Mouse (Mus musculus) erythroid progenitor cell, adult 5-6 weeks (primary cell): ENCODE results near the gene Map3k14. TPM values are rescaled to one million over a fixed set of nuclear protein-coding genes. Genes with fewer than 3 reads are reported as not detected.
A peak's percentile ranks its signal among the peaks of the same experiment; 100 is the strongest.

Experiments
- ATAC-seq: replicated peaks from 2 replicates; pipeline ENCODE4 v1.8.0; 2016; ENCODE audit warnings: moderate number of reproducible peaks, mild to moderate bottlenecking, moderate TSS enrichment, inconsistent platforms; ENCODE audit not compliant: poor library complexity, low FRiP score, severe bottlenecking
- total RNA-seq, 2 experiments: library from RNA; stranded (forward) in 1 of 2; stranded (reverse) in 1 of 2; fragments of 150-400 nt in 1 of 2; fragments of 186-747, 209-891 nt in 1 of 2; gene quantifications; 2 replicates each; pipeline versions ENCODE4 v1.2.3 to v1.2.4; 2015 to 2017; ENCODE audit warnings: low replicate concordance in 2 of 2

The Map3k14 gene
- total RNA-seq, 2 experiments from 2014 or later = 3.8 TPM

DNA sequence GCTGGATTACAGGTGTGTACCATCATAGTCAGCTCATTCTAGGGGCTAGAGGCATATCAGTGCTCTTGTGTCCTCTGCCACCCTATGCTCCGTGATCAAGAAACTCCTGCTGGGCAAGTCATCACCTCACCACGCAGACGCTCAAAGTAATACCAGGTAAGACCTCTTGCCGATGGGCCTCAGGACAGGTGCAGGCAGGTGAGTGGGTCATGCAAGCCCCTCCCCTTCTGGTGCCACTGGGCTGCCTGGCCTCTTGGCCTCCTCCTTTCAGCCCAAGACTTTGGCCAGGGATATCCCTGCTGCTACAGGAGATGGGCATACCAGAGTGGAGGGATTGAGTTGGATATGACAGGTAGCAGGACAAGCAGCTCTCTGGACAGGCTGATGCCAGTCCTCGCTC lies 48.0 kb downstream of the Map3k14 start:
- ATAC-seq = no peak

DNA sequence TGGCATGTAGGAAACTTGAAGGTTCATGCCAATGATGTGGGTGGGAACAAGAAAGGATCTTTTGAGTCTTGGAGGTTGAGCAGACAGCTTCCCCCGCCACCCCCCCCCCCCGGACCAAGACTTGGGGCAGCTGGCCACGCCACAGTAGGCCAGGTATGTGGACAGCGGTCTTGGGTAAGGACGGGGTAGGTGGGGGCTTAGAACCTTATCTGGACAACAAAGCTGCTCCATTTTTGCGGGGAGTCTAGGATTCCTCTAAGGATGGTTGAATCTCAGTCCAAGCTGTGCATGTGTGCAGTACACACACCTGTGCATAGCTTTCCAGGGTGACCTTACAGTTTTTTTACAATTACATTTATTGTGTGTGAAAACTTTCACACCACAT lies 48.8 kb downstream of the Map3k14 start:
- no peak for ATAC-seq

DNA sequence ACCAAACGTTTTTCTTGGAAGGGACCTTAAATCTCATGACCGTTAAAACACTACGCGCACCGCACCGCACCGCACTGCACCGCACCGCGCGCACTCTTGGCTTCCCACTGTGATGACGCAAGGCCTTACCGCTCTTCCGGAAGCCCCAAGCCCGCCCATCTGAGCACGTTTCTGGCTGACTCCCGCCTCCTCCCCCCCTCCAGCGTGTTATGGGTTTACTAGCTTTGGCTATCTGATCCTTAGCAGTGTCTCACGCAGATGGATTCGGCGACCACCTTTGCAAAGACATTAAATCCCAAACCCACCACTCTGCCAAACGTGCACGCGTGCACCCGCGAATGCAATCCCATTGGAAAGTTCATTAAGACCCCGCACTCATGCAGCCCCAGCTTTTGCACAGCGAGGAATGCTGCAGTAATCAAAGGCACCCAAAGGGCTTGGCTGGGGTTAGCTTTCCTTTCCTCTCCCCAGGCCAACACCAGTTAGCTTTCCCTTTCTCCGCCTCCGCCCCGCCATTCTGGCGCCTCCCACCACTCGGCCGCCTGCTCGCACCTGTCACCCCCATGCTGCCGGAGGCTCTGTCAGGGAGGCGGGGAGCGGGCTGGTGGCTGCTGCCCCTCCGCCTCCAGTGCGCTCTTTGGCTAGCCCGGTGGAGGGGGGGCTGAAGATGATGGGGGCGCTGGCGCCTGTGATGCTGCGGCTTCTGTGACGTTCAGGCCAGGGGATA lies 49.3 kb downstream of the Map3k14 start, which contains the start of gene Spata32:
Spata32 (minus strand) TSS at position 643 of the 727 bp plus-strand sequence.
- 0 out of 2 replicates have a peak, but pooled peaks have one; percentile 15 for ATAC-seq

DNA sequence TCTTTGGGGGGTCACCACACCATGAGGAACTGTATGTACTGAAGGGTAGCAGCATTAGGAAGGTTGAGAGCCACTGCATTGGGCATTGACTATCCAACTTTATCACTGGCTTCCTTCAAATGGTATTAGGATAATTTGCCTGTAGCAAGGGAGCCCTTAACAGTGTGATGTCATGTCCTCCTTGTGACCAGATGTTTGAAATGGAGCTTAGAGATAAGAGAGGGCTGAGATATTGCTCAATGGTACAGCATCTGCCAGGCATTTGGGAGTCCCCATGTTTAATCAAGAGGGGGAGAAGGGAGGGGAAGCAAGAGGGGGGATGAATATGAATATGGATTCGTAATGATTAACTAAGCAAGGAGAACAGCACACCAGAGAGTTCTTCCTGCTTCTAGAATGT lies 51.9 kb downstream of the Map3k14 start:
- no peak for ATAC-seq

DNA sequence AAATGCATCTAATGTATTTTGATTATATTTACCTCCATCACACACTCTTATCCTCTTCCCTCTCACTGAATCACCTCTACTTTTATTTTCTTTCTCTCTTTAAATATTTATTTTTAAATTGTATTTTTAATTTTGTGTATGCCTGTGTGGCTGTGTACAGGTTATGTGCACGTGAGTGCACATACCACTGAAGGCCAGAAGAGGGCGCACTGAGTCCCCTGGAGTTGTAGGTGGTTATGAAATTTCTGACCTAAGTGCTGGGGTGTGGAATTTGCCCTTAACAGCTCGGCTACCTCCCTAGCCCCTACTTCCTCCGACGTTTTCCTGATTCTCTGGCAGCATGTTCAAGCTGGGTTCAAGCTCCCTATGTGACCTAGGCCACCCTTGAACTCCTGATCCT lies 53.6 kb downstream of the Map3k14 start:
- no peak for ATAC-seq

DNA sequence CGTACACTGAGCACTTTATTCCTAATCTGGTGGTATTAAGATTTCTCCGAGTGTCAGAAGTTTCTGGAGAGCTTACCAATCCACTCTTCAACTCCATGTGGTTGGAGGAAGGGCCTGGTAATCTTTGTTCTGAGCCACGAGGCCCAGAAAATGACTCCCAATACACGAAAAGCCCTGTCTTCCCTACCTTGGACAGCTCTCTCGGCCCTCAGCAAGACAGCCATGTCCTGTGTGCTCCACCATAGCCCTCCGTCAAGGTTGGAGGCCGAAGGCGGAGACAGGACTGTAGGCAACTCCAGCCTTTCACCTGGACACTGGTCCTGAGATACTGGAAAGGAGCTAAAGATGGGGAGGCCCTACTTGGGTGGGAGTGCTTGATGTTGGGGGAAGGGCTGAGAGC lies 57.0 kb downstream of the Map3k14 start:
- ATAC-seq = no peak

DNA sequence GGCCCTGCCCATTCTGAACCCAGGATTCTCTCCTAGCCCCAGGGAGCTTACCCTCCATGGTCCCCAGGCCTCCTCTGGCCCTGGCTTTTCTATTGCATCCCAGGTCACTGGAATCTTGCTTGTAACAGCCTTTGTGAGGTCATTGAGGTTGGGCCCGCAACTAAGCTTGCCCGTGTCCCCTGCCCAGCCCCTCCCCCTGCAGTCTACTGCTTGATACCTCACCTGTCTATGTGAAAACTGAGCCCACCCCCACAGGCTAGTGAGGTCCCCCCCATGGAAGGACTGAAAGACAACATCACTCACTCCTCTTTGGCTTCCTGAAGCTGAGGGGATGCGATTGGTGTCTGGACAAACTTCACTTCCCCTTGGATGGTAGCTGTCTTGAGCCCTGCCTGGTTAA lies 58.8 kb downstream of the Map3k14 start, which contains the start of gene 1700023F06Rik:
1700023F06Rik (minus strand) TSS at position 101 of the 400 bp plus-strand sequence.
- ATAC-seq = no peak

DNA sequence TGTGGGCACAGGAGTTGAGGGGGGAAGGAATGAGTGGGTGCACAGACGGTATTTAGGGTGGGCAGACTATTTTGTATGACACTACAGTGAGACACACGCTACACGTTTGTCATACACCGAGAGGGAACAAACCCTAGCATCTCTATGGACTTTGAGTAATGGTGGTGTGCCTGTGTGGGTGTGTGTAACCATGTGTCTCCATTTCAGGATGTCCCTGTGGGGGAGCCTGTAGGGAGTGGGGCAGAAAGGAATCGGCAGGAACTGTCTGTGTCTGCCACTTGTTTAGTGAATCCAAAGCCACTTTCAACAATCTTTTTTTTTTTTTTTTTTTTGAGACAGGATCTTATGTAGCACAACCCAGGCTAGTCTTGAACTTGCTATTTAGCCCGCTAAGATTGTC lies 61.1 kb downstream of the Map3k14 start:
- ATAC-seq = no peak

DNA sequence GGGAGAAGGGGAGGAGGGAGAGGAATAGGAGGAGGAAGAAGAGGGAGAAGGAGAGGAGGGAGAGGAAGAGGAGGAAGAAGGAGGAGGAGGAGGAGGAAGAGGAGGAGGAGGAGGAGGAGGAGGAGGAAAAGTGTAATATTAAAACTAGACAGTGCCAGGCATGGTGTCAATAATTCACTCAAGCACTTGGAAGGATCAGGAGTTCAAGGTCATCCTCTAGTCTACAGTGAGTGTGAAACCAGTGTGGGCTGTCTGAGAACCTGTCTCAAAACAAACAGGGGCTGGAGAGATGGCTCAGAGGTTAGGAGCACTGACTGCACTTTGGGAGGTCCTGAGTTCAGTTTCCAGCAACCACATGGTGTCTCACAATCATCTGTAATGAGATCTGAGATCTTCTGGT lies 64.9 kb downstream of the Map3k14 start:
- no peak for ATAC-seq

DNA sequence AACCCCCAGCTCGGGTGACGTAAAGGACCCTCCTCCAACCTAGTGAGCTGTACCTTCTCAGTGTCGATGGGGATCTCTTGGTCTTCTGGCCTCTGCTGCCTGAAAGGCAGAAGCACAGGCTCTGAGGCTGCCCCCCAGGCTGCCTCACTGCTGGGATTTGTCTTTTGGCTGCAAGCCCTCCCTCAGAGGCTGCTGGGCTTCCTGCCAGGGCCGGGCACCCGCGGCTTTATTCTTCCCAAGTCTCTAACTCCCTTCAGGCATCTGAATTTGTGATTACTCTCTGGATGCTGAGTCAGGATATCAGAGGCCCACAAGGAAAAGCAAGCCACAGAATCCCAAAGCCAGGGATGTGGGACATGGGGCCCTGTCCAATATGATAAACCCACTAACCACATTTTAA lies 65.6 kb downstream of the Map3k14 start:
- no peak for ATAC-seq

DNA sequence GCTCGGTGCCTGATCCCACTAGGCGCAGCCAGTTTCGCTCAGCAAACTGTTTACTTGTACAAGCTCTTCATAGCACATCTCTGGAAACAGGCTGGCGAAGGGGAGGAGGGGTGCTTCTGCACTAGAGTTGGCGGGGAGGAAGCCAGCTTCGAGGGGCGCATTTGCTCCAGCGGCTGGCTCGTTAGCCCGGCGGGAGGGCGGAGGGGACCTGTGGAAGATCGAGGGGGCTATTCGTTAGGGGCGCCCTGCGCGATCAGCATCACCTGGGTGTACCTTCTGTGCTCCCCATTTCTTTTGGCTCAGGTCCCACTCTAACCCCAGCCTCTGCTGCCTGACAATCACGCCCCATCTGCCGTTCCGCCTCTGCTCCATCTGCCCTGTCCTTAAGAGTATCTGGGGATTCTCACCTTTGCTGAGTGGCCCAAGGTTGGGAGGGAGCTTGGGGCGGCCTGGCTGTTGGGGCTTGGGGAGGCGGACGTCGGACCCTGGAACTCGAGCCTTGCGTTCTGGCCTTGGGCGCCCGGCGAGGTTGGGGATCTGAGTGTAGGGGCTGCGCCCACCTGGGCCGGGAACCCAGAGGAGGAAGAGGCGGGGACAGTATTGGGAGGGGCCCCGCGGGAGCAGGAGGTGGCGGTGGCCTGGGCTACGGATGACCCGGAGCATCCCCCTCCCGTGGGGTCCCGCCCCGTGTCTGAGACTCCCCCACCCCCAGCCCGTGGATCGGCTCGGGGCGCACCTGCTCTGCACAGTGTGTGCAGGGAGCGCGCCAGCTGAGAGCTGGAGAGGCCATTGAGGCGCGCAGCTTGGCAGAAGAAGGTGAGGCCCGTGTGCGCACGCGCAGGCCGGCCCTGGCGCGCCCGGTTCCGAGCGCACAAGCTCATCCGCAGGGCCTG lies 68.1 kb downstream of the Map3k14 start:
- ATAC-seq = no peak

DNA sequence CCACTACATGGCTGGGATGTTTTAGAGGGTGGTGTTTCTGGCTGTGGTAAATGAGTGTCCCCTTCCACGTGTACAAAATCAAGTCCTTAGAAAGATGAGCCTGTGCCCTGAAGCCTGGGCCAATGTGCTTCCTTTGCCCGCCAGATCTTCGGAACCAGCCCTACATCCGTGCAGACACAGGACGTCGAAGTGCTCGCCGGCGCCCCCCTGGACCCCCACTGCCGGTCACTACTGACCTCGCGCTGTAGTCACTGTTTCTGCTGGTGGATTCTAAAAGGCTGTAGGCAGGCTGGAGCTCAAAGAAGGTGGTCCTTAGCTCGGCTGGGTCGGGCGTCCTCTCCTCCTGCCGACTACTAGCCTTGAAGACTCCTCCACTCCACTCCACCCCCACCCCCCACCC lies 68.9 kb downstream of the Map3k14 start:
- ATAC-seq = no peak

DNA sequence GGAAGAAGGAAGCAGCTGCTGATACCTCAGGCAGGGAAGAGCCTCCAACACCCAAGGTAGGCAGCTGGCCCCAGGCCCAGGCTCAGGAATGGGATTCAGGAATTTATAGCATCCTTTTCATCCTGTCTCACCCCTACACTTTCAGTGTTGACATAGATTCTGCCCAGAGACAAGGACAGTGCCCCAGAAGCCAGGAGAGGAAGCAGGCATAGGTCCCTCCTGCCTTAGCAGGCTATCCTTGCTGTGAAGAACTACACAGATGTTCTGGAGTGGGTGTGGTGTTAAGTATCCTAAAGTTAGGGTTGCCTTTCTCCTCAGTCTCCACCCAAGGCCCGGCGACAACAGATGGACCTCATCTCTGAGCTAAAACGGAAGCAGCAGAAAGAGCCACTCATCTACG lies 69.9 kb downstream of the Map3k14 start:
- no peak for ATAC-seq

DNA sequence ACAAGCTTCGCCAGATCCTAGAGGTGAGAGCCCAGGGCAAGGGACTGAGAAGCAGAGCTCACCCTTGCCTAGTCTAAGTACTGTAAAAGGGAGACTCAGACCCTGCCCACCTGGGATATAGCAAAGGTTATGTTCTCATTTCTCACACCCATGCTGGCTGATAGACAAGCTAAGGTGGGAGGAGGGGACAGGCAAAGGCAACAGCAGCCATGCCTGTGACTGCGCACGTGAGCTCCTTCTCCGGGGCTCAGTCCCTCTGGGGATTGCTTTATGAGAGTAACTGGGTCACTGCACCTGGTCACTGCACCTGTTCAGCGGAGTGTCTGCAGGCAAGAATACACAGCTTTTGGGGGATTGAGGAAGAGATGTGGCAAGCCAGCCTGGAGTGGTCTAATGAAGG lies 71.6 kb downstream of the Map3k14 start:
- no peak for ATAC-seq

DNA sequence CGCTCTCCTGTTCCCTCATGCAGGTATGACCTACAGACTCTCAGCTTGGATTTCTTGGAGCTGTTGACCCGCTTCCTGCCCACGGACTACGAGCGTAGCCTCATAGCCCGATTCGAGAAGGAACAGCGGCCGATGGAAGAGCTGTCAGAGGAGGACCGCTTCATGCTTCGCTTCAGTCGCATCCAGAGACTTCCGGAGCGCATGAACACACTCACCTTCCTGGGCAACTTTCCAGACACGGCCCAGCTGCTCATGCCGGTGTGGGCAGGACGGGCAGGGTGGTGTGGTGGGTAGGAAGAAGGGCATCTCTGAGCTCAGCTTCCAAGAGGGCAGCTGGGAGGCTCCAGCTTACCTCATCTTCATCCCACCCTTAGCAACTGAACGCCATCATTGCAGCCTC lies 72.0 kb downstream of the Map3k14 start:
- no peak for ATAC-seq

DNA sequence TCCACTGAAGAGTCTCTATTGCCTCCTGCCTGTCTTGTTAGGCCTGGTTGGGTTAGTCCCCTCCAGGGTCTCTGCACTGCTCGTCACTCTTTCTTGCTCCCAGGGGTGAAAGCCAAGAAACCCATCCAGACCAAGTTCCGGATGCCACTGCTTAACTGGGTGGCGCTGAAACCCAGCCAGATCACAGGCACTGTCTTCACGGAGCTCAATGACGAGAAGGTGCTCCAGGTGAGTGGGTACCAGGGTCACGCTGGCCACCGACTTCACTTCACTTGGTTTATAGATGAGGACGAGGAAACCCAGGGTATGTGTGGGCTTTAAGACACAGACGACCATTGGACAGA lies 73.5 kb downstream of the Map3k14 start:
- ATAC-seq = no peak

DNA sequence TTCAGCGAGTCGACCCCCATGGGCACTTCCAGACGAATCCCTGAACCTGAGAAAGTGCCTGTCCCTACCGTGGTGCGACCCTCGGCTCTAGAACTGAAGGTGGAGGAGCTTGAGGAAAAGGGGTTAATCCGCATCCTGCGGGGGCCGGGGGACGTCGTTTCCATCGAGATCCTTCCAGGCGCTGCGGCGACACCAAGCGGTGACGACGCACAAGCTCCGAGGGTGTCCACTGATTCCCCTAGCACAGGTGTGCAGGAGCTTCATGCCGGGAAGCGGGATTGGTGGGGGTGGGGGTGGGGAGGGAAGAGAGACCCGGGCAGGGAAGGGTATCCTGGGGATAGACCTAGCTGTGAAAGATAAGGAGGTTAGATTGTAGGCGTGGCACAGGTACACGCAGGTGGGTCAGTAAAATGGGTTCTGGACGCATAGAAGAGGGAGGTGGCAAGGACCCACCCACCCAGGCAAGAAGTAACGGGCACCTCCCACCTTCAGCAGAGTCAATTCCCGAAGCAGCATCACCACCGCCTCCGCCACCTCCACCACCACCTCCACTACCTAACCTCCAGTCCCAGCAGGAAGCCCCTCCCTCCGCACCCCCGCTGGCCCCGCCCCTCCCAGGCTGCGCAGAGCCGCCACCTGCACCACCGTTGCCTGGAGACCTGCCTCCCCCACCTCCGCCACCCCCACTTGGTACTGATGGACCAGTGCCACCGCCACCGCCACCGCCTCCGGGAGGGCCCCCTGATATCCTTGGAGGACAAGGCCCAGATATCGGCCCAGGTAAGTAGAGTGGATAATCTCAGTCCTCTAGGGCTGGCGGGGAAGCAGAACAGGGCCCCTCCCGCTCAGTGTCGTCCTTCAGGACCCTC lies 74.1 kb downstream of the Map3k14 start:
- no peak for ATAC-seq

DNA sequence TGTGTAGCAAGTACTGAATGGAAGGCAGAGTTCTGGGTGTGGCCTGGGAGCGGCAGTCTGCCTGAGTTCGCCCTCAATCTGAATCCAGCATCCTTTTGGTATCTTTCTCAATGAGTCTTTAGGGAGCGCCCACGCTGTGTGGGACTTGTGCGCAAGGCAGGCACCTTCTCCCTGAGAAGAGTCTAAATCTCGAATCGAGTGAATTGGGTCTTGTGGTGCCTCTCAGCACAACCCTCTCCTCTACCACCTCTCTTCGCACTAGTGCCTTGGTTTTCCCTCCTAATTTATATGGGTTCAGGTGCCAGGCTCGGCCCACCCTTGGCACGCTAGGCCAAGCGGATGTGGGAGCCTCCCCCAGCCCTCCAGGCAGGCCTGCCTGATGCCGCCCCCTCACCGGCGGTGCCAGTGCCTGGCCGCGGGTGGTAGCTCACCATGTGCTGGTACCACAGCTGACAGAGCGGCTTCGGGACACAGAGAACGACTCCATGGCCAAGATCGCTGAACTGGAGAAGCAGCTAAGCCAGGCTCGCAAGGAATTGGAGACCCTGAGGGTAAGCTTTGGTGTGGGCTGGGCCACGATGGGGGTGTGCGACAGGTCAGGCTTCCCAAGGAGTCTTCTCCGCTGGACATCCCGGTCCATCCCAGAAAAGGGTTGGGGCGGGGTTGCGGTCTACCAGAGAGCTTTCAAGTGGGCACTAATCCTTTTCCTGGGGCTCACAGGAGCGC lies 74.9 kb downstream of the Map3k14 start:
- ATAC-seq = no peak

DNA sequence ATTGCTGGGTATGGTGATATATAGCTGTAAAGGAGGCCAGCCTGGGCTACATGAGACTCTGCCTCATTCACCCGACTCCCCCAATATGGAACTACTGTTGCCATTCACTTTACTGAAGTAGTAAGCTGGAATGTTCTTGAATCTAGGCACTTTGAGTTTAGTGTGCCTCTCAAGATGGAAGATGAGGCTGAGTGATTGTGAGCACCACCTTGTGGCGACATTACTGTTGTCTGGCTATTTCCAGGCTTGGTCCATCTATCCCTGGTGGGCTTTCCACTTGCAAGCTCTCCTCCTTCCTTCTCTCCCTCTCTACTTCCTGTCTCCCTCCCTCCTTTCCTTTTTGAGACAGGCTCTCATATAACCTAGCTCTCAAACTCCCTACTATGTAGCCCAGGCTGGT lies 82.4 kb downstream of the Map3k14 start:
- no peak for ATAC-seq

DNA sequence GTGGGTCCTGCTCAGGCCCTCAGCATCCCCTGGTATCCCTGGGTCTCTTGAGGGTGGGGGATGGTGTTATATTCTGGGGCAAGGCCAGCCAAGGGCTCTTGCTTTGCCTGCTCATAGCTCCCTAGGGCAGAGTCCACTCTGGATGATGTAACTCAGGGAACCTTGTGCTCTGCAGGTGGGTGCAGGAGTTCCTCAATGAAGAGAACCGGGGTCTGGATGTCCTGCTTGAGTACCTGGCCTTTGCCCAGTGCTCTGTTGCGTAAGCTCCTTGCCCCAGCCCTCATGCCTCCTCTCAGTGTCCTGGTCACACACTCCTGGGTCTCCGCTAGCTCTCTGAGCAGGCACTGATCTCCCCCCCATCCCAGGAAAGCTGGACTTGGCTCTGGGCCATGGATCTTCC lies 85.4 kb downstream of the Map3k14 start:
- no peak for ATAC-seq
